Mouse (Mus musculus): ENCODE data around the gene Gm1604a. TPM values are rescaled to one million over a fixed set of nuclear protein-coding genes. Genes with fewer than 3 reads are reported as not detected.
"Not testable (repeated sequence)": the region's sequence is repeated elsewhere in the genome, so short reads cannot be mapped to it uniquely, and the experiment has no call there.

The Gm1604a gene
- polyA plus RNA-seq, 2 experiments from 2014 or later = not detected

DNA sequence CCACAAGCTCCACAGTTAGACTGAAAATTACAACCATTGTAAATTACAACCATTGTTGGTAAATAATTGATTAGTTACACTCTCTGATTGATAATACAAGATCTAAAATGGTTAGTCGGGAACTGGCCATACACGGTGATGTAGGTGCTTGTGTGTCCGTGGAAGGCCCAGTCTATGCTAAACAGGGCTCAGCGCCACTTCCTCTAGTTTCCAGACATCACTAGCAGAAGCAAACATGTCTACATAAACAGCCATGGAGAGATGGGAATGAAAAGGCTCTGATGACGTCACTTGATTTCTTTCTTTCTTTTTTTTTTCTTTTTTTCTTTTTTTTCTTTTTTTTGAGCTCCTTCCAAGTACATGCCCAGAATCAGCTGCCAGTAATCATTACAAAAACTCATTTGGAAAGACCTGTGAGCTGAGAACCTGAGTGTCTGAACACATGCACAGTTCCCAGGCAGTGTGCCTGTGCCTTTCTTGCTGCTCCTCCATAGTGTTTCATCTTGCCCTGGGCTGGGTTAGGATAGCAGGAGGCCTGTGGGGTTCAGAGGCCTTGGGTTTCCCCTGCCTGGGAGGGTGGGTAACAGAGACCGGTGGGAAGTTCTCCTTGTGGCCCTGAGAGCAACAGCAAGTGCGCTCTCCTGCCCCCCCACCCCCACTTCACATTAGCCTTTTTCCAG lies 44.3 kb downstream of the Gm1604a start:
- ATAC-seq = not testable (repeated sequence)

- ATAC-seq = peak; percentile 77
These were observed 49.1 kb downstream of the Gm1604a start for GRCm38 (mm10) chr17:7074494-7074893.

GRCm38 (mm10) chr17:7075519-7075918 lies 50.2 kb downstream of the Gm1604a start:
- ATAC-seq = not testable (repeated sequence)

DNA sequence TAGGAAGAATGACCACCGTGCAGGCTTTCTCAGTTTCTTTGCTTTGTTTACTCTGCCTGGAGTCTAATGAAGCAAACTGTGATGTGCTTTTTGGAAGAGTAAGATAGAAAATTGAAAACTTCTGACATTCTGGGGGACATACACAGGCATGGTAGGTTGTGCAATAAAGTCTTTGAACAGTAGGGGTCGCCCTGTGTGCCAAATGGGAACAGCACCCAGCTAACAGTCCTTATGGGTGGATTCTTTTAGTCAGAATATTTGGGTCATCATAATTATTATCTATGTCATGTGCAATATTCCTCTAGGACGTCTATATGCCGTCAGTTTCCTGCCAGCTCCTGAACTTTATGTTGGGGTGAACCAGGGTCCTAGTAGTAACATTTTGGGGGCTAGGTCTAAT lies 54.2 kb downstream of the Gm1604a start:
- ATAC-seq = peak; percentile 43

DNA sequence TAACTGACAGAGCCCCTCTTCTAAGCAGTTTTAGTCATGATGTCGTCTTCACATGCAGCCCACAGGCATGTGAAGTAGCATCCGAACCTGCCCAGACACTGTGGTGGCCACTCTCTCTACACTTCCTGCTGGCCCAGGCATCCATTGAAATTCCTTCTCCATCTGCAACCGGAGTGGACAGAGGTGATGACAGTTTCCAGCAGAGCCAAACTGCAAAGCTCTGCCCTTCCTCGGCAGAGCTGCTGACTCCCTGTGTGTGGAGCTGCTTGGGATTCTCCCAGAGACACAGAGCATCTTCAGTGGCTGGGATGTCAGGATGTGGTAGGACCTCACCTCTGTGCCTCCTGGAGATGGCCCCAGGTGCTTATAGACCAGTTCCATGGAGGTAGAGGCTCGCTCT lies 59.2 kb downstream of the Gm1604a start:
- not testable (repeated sequence) for ATAC-seq

- not testable (repeated sequence) for ATAC-seq
These were observed 60.3 kb downstream of the Gm1604a start for GRCm38 (mm10) chr17:7085469-7086168.

- not testable (repeated sequence) for ATAC-seq
These were observed 61.5 kb downstream of the Gm1604a start for GRCm38 (mm10) chr17:7086836-7087235.

- ATAC-seq = not testable (repeated sequence)
These were observed 72.6 kb downstream of the Gm1604a start for GRCm38 (mm10) chr17:7097835-7098519.

- not testable (repeated sequence) for ATAC-seq
These were observed 73.7 kb downstream of the Gm1604a start for GRCm38 (mm10) chr17:7099096-7099495.

DNA sequence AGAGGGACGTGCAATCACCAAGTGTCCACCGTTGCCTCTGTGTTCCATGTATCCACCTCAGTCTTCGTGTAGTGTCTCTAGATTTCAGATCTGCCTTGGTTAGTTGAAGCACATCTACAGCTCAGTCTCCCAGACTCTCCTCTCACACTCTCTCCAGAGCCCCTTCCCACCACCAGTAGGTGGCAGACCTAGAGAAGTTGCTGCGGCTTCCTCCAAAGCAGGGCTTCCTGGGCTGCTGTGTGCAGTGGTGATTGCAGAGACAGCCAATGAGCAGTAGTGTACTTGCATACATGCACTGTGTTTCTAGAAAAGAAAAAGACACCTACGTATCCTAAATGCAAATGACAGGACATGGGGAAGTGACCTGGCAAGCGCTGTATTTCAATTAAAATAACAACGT lies 77.6 kb downstream of the Gm1604a start:
- not testable (repeated sequence) for ATAC-seq

GRCm38 (mm10) chr17:7111658-7112057 lies 86.3 kb downstream of the Gm1604a start:
- not testable (repeated sequence) for ATAC-seq

GRCm38 (mm10) chr17:7116265-7116664 lies 90.9 kb downstream of the Gm1604a start:
- ATAC-seq = not testable (repeated sequence)

GRCm38 (mm10) chr17:7120835-7121234 lies 95.5 kb downstream of the Gm1604a start:
- ATAC-seq = not testable (repeated sequence)

DNA sequence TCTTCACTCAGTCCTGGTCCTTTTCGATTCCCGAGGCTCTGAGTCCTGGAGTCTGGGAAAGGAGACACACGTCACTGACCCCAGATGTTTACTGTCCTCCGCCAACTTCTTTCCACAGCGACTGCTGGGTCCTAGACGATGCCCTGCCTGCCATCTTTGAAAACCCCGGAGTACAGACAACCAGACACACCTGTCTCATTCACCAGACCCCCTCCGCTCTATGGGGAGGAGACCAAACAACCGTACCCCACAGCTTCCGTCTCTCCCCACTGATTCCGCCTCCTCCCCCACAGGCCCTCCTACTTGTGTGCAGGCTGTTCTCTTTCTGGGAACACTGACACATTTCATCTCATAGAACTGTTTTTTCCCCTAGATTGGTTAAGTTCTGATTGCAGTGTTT lies 97.2 kb downstream of the Gm1604a start:
- ATAC-seq = not testable (repeated sequence)

DNA sequence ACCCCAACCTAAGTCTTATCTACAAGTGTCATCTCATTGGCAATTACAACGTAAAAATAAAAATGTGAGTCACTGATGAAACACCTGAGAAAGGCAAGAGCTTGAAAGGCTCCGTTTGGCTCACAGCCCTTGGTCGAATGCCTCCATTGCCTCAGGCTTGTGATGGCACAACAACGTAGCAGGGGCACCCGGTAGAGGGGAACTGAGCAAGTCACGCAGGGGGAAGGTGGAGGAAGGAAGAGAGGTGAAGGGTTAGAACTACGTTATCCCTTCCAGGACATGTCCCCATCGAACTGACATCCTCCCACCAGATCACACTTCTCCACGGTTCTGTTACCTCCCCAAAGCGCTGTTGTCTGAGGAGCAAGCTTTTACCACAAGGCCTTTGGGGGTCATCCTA lies 101.1 kb downstream of the Gm1604a start:
- not testable (repeated sequence) for ATAC-seq

DNA sequence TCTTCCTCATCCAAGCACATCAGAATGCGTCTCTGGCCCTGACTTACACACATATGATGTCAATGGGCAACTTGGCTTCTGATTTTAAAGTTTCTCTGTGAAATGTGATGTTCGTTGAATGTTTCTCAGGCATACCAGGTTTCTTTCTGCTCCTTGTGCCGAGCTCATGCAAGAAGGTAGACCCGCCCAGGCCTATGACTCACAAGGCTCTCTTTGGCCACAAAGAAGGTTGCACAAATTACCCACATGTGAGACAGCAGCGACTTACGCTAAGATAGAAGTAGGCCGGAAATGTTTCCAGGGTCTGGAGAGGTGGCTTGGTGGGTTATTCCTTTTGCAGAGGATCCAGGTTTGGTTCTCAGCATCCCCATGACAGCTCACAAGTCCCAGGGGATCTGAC lies 108.6 kb downstream of the Gm1604a start:
- not testable (repeated sequence) for ATAC-seq

DNA sequence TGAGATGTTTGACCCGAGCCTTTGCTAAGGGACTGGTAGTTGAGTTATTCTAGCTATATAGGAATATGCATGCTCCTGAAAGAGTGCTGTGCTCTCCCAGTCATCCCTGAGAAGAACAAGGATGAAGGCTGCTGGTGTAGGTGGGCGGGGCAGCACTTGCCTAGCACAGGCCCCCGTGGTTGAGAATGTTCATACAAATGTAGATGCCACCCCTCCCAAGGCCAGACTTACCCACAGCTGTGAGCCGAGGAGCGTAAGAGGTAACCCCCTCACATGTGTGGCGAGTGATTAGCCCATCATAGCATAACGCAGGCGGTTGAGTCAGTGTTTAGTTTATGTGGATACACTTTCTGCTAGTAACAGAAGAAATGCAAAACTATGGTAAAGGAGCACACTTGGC lies 109.9 kb downstream of the Gm1604a start:
- not testable (repeated sequence) for ATAC-seq

Other genes with a start within 250 kb of the Gm1604a start
- 100 to 1,000 TPM; 112 to 143 TPM for gene Ezr, start 242.8 kb upstream of the Gm1604a start, polyA plus RNA-seq (2017; shearing (Covaris generic))
- 10 to 100 TPM; 26.1 to 31.4 TPM for gene Rsph3b, start 76.9 kb upstream of the Gm1604a start, polyA plus RNA-seq (2017; shearing (Covaris generic))
- 10 to 100 TPM; 45.9 to 57.3 TPM for gene Tagap1, start 64.4 kb upstream of the Gm1604a start, polyA plus RNA-seq (2017; shearing (Covaris generic))
- gene Rnaset2b, start 54.9 kb upstream of the Gm1604a start, polyA plus RNA-seq (2017; shearing (Covaris generic)) = 100 to 1,000 TPM; 368 to 401 TPM
- gene Gm49721, start 46.7 kb upstream of the Gm1604a start, polyA plus RNA-seq (2017; shearing (Covaris generic)) = under 1 TPM in 1 of 2 experiments, not detected in 1; 0.20 TPM
- under 1 TPM; 0.57 to 0.60 TPM for gene Rps6ka2, start 144.5 kb downstream of the Gm1604a start, polyA plus RNA-seq (2017; shearing (Covaris generic))